Mouse (Mus musculus): Measurements from ENCODE around the gene Olfr323. TPM values are rescaled to one million over a fixed set of nuclear protein-coding genes. Genes with fewer than 3 reads are reported as not detected.

Olfr323 gene
- polyA plus RNA-seq, 1 experiment from 2014 or later, result not detected

GRCm38 (mm10) chr11:58626146-58626545 is 4.2 kb downstream of the Olfr323 start:
- H3K9ac ChIP-seq, result no peak overlapping the region
- no peaks in the 10 kb centered on the region for H3K9me3 ChIP-seq
- no peak overlapping the region for H3K4me2 ChIP-seq (replicated peaks)
- no peaks in the 10 kb centered on the region for H3K4me1 ChIP-seq
- no peak overlapping the region for H3K4me3 ChIP-seq
- H3K36me3 ChIP-seq, result no peaks in the 10 kb centered on the region
- ATAC-seq (ENCODE audit: low FRiP score, low read depth), result no peak
- no peaks in the 10 kb centered on the region for H3K27me3 ChIP-seq (replicated peaks)
- H3K27ac ChIP-seq, result no peak overlapping the region
- WGBS, result 52% methylated on average over 4 of the region's 4 CpGs

DNA sequence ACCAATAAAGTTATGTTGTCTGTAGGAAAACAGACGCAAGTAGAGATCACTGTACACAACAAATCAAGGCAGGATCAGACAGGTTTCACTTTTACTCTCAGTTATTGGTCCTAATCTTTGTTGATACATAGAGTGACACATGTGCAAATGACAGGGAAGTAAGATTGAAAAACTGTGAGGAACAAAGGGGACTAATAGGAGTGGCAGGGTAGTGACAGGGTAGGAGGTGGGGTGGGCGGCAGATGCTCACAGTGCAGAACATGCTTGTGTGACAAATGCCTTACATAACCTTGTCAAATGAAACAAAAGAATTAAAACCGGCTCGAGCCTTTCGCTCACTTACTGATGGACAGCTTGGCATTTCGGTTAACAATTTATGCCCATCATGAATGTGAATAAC is 11.5 kb downstream of the Olfr323 start:
- no peak for ATAC-seq (ENCODE audit: low FRiP score, low read depth)
- no peaks in the 10 kb centered on the region for H3K9me3 ChIP-seq
- no peak overlapping the region for H3K4me3 ChIP-seq
- no peak overlapping the region for H3K27ac ChIP-seq
- no peak overlapping the region for H3K4me2 ChIP-seq (replicated peaks)
- H3K9ac ChIP-seq, result no peak overlapping the region
- 75% methylated on average over 6 of the region's 6 CpGs for WGBS
- H3K36me3 ChIP-seq, result no peaks in the 10 kb centered on the region
- no peaks in the 10 kb centered on the region for H3K27me3 ChIP-seq (replicated peaks)
- H3K4me1 ChIP-seq, result no peaks in the 10 kb centered on the region

GRCm38 (mm10) chr11:58618369-58618768 is 11.9 kb downstream of the Olfr323 start:
- WGBS, result 78% methylated on average over 3 of the region's 3 CpGs
- H3K9ac ChIP-seq, result no peak overlapping the region
- no peaks in the 10 kb centered on the region for H3K9me3 ChIP-seq
- H3K27me3 ChIP-seq (replicated peaks), result no peaks in the 10 kb centered on the region
- H3K36me3 ChIP-seq, result no peaks in the 10 kb centered on the region
- H3K4me1 ChIP-seq, result no peaks in the 10 kb centered on the region
- H3K4me3 ChIP-seq, result no peak overlapping the region
- ATAC-seq (ENCODE audit: low FRiP score, low read depth), result no peak
- no peak overlapping the region for H3K4me2 ChIP-seq (replicated peaks)
- no peak overlapping the region for H3K27ac ChIP-seq

- H3K9me3 ChIP-seq, result no peaks in the 10 kb centered on the region
- ATAC-seq (ENCODE audit: low FRiP score, low read depth), result no peak
- 93% methylated on average over 4 of the region's 4 CpGs for WGBS
- no peak within 1 kb of the TSS for H3K4me2 ChIP-seq (replicated peaks)
- H3K36me3 ChIP-seq, result no peaks in the 10 kb centered on the region
- no peak within 1 kb of the TSS for H3K9ac ChIP-seq
- no peak within 1 kb of the TSS for H3K4me3 ChIP-seq
- H3K4me1 ChIP-seq, result no peaks in the 10 kb centered on the region
- no peak within 1 kb of the TSS for H3K27ac ChIP-seq
- no peaks in the 10 kb centered on the region for H3K27me3 ChIP-seq (replicated peaks)
Observed at GRCm38 (mm10) chr11:58615975-58616374, 14.3 kb downstream of the Olfr323 start, which contains the start of gene 2210407C18Rik. Gene 2210407C18Rik (minus strand): TSS chr11:58616075.

DNA sequence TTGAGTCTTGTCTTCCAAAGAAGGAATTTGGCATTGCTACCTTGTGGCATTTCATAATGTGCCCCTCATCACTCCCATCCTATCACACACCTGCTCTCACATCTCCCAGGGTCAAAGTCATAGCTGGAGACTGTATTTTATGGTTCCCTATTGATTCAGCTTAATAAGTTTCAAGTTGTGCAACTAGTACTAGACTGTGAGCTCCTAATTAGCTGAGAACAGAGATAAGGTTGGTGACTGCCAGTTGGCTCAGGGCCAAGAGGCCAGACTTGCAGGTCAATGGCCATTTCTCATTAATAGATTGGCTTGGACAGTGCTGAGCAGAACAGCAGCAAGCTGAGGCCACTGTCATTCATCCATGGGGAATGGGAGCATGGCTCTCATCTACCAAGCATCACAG is 15.8 kb downstream of the Olfr323 start:
- H3K27me3 ChIP-seq (replicated peaks), result no peaks in the 10 kb centered on the region
- H3K4me1 ChIP-seq, result no peaks in the 10 kb centered on the region
- H3K9ac ChIP-seq, result no peak overlapping the region
- H3K4me2 ChIP-seq (replicated peaks), result no peak overlapping the region
- ATAC-seq (ENCODE audit: low FRiP score, low read depth), result no peak
- H3K9me3 ChIP-seq, result no peaks in the 10 kb centered on the region
- H3K36me3 ChIP-seq, result no peaks in the 10 kb centered on the region
- H3K27ac ChIP-seq, result no peak overlapping the region
- H3K4me3 ChIP-seq, result no peak overlapping the region

- no peak overlapping the region for H3K27ac ChIP-seq
- ATAC-seq (ENCODE audit: low FRiP score, low read depth), result no peak
- no peaks in the 10 kb centered on the region for H3K9me3 ChIP-seq
- no peaks in the 10 kb centered on the region for H3K4me1 ChIP-seq
- H3K36me3 ChIP-seq, result no peaks in the 10 kb centered on the region
- no peak overlapping the region for H3K4me2 ChIP-seq (replicated peaks)
- no peak overlapping the region for H3K4me3 ChIP-seq
- 63% methylated on average over 3 of the region's 3 CpGs for WGBS
- H3K9ac ChIP-seq, result no peak overlapping the region
- no peaks in the 10 kb centered on the region for H3K27me3 ChIP-seq (replicated peaks)
Observed at GRCm38 (mm10) chr11:58613359-58613758, 16.9 kb downstream of the Olfr323 start.

DNA sequence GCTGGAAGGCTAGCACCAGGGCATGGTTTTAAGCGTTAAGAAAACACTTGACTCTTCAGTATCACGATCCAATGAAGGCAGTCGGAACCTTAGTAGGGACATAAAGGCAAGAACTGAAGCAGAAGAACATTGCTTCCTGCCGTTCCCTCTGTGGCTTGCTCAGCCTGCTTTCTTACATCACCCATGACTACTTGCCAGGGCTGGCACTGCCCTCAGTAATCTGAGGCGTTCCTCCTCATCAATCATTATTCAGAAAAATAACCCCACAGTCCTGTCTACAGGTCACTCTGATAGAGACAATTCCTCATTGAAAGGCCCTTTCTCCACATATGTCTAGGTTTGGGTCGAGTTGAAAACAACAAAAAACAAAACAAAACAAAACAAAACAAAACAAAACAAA is 23.3 kb downstream of the Olfr323 start:
- Histone ChIP-seq H3K9me3 (no peaks in the 10 kb centered on the region), H3K27me3 (replicated peaks) (no peaks in the 10 kb centered on the region), H3K36me3 (no peaks in the 10 kb centered on the region), H3K4me2 (replicated peaks) (no peak overlapping the region), H3K9ac (no peak overlapping the region), H3K4me1 (no peaks in the 10 kb centered on the region), H3K4me3 (no peak overlapping the region), H3K27ac (no peak overlapping the region)
- no peak for ATAC-seq (ENCODE audit: low FRiP score, low read depth)
- 83% methylated on average over 6 of the region's 6 CpGs for WGBS

GRCm38 (mm10) chr11:58606177-58606919 is 24.0 kb downstream of the Olfr323 start:
- Histone ChIP-seq H3K9me3 (no peaks in the 10 kb centered on the region), H3K4me3 (no peak overlapping the region), H3K9ac (no peak overlapping the region), H3K27me3 (replicated peaks) (no peaks in the 10 kb centered on the region), H3K4me2 (replicated peaks) (no peak overlapping the region), H3K36me3 (no peaks in the 10 kb centered on the region), H3K4me1 (no peaks in the 10 kb centered on the region), H3K27ac (no peak overlapping the region)
- WGBS, result 89% methylated on average over 12 of the region's 12 CpGs
- no peak for ATAC-seq (ENCODE audit: low FRiP score, low read depth)

DNA sequence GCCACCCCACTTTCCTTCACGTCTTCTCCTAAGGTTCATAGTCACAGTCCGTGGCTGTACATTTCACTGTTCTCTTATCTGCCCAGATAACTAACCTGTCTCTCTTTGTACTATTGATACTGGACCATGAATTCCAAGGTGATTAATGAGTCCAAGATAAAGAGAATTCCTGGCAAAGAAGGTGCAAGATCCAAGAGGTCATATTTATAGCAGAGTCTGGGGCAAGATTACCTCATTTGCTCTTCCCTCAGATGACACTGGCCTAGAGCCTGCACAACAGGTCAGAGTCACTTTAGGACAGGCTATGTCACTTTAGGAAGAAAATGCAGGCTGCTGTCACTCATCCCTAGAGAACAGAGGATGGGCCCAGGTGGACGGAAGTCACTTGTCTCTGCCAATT is 25.1 kb downstream of the Olfr323 start:
- 91% methylated on average over 3 of the region's 3 CpGs for WGBS
- Histone ChIP-seq H3K27ac (no peak overlapping the region), H3K4me1 (no peaks in the 10 kb centered on the region), H3K9ac (no peak overlapping the region), H3K9me3 (no peaks in the 10 kb centered on the region), H3K4me3 (no peak overlapping the region), H3K27me3 (replicated peaks) (no peaks in the 10 kb centered on the region), H3K4me2 (replicated peaks) (no peak overlapping the region), H3K36me3 (no peaks in the 10 kb centered on the region)
- ATAC-seq (ENCODE audit: low FRiP score, low read depth), result no peak

DNA sequence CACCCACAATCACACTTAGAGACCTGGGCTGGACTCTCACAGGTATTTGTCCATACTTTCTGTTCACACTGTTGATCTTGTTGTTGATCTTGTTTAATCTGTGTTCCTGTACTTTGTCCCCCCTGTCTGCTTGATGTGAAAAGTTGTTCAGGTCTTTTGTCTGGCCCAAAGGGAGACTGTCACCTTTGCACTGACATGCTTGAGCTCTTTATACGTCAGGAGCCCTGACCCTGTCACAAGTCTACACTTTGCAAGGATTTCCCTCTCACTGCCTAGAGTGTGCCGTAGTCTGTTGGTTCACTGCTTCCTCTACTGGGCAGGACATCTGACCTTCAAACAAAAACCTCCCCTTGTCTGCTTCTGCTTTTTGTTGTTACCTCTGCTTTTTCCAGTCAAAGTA is 25.6 kb downstream of the Olfr323 start:
- Histone ChIP-seq H3K4me1 (no peaks in the 10 kb centered on the region), H3K4me2 (replicated peaks) (no peak overlapping the region), H3K9me3 (no peaks in the 10 kb centered on the region), H3K4me3 (no peak overlapping the region), H3K27ac (no peak overlapping the region), H3K36me3 (no peaks in the 10 kb centered on the region), H3K27me3 (replicated peaks) (no peaks in the 10 kb centered on the region), H3K9ac (no peak overlapping the region)
- no peak for ATAC-seq (ENCODE audit: low FRiP score, low read depth)
- WGBS, result 81% methylated on average over 2 of the region's 2 CpGs

- Histone ChIP-seq H3K27ac (no peak overlapping the region), H3K36me3 (no peaks in the 10 kb centered on the region), H3K9ac (no peak overlapping the region), H3K9me3 (no peaks in the 10 kb centered on the region), H3K27me3 (replicated peaks) (no peaks in the 10 kb centered on the region), H3K4me1 (no peaks in the 10 kb centered on the region), H3K4me2 (replicated peaks) (no peak overlapping the region), H3K4me3 (no peak overlapping the region)
- ATAC-seq (ENCODE audit: low FRiP score, low read depth), result no peak
- 82% methylated on average over 6 of the region's 6 CpGs for WGBS
Observed at GRCm38 (mm10) chr11:58602800-58603560, 27.3 kb downstream of the Olfr323 start.

DNA sequence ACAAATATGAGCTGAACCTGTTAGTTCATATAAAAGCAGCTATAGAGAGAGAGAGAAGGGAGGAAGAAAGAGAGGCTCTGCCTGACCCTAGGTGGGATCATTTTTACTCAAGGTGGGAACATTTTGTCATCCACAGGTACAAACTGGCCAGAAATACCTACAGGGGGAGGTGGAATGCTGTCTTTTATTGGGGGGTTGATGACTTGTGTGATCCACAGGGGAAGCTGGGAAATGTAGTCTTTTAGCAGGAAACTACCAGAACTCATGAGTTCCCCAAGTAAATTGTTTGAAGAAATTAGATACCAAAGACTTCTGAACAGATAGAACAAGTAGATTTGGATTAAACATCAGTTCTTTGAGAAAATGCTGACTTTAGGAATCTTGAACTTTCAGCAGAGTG is 28.2 kb downstream of the Olfr323 start:
- Histone ChIP-seq H3K27me3 (replicated peaks) (no peaks in the 10 kb centered on the region), H3K4me3 (no peak overlapping the region), H3K4me1 (no peaks in the 10 kb centered on the region), H3K9ac (no peak overlapping the region), H3K27ac (no peak overlapping the region), H3K9me3 (no peaks in the 10 kb centered on the region), H3K4me2 (replicated peaks) (no peak overlapping the region), H3K36me3 (no peaks in the 10 kb centered on the region)
- ATAC-seq (ENCODE audit: low FRiP score, low read depth), result no peak

DNA sequence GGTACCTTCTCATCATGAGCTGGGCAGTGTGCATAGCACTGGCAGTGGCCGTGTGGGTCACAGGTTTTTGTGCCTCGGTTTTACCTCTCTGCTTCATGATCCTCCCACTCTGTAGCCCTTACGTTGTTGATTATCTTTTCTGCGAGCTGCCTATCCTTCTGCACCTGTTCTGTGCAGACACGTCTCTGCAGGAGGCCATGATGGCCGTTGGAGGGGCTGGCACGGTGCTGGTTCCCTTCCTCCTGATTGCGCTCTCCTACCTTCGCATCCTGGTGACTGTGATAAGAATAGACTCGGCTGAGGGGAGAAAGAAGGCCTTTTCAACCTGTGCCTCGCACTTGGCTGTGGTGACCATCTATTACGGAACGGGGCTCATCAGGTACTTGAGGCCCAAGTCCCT is 32.5 kb downstream of the Olfr323 start:
- no peaks in the 10 kb centered on the region for H3K27me3 ChIP-seq (replicated peaks)
- H3K36me3 ChIP-seq, result no peaks in the 10 kb centered on the region
- H3K4me1 ChIP-seq, result no peaks in the 10 kb centered on the region
- no peaks in the 10 kb centered on the region for H3K9me3 ChIP-seq
- no peak overlapping the region for H3K4me2 ChIP-seq (replicated peaks)
- 86% methylated on average over 13 of the region's 13 CpGs for WGBS
- H3K4me3 ChIP-seq, result no peak overlapping the region
- no peak overlapping the region for H3K9ac ChIP-seq
- no peak for ATAC-seq (ENCODE audit: low FRiP score, low read depth)
- H3K27ac ChIP-seq, result no peak overlapping the region

Measured in neural tube, embryonic 12.5 days (tissue).